Mouse (Mus musculus): ENCODE measurements at regions not wholly inside any gene's neighbourhood (a gene's known extent, or its start where the extent isn't known, plus 50 kb on each side); places are given as distances from the start of the nearest gene placed in this dataset.

GRCm38 (mm10) chr15:63721669-63722357, 123.2 kb downstream of the Gsdmc2 start:
- no peak for TF ChIP-seq CTCF (IDR thresholded peaks at IDR 0.05; ENCODE audit: borderline replicate concordance, control insufficient read depth, extremely low read depth, insufficient read depth, low read length, poor library complexity)
- no peak for TF ChIP-seq POLR2A (IDR thresholded peaks at IDR 0.05; ENCODE audit: control insufficient read depth, extremely low read depth, insufficient read depth, low read length, poor library complexity)
